Mouse (Mus musculus) spleen, postnatal 4 days (tissue): ENCODE measurements around the gene Bcl6.

ENCODE experiments used
- DNase-seq, 2 experiments: peaks; one replicate each; pipeline ENCODE4 v3.0.0; 2022; ENCODE audit warnings: low spot score in 2 of 2

The Bcl6 gene

DNA sequence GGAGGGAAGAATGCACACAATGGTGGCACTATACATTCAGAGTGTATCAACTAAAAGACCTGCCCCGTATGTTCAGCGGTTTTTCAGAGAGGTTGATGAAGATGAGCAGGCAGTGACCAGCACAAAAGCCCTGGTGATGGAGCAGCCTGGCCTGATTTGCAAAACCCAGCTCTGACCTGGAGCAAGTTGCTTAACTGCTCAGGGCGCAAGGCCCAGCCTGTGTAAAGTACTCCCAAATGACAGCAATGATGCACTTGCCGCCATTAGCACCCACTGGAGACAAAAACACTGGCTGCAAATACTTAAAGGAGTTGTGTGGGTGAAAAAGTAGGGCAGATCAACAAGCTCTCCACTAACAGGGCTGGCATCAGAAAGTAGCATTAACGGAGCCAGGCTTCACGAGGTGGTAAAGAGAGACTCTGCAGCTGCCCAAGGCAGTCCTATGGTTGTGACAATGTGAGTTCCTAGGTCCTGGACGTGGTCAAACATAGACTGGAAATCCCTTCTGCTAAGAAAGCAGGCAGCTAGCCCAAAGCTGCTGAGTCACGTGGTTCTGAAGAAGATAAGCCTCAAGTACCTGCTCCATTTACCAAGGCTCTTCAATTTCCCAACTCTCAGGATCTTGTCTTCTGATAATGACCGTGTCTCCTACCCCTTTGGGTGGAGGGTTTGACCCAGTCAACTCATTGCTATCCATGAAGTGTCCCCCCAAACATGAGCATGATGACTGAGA, 14.9 kb downstream of the Bcl6 start:
- DNase-seq, result no peak

- DNase-seq, result no peak
These were observed 15.8 kb downstream of the Bcl6 start for GRCm38 (mm10) chr16:23972901-23973300.

- DNase-seq, result no peak
These were observed 16.4 kb downstream of the Bcl6 start for GRCm38 (mm10) chr16:23972126-23972740.

- peak in 1 of 2 experiments; percentile 51 for DNase-seq
These were observed 18.7 kb downstream of the Bcl6 start for GRCm38 (mm10) chr16:23969919-23970318.

DNA sequence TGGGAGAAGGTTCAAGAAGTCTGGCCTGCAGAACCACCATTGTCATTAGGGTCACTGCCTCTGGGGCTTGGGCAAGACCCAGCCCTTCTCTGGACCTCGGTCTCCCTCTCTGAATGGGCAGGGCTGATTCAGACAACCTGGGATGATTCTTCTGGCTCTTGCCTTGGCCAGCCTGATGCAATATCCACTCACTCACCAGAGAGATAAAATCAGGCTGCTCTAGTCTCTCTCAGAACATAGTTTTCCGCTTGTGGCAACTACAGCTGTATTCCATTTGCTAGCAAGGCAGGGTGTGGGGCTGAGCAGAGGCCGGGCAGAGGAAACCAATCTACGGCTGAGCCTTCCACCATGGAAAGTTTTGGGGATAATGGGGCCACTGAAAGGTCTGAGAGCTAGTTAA, 19.8 kb downstream of the Bcl6 start:
- peak in 1 of 2 experiments; percentile 47 for DNase-seq

DNA sequence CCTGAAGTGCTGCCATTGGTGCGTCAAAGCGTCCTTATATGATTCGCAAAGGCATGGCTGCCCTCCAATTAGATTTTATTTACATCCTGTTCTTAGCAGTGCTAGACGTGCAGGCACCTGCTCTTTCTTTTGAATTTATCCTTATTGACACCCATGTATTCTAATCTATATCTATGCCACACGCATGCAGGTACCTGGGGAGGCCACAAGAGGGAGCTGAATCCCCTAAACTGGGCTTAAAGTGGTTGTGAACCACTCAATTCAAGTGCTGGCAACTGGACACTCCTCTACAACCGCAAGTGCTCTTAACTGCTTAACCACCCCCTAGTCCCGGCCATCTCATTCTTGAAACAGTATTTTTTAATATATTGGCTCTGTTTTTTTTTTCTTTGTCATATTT, 21.4 kb downstream of the Bcl6 start:
- peak in 1 of 2 experiments; percentile 58 for DNase-seq

- DNase-seq, result peak in 1 of 2 experiments; percentile 55
These were observed 22.6 kb downstream of the Bcl6 start for GRCm38 (mm10) chr16:23966066-23966465.

DNA sequence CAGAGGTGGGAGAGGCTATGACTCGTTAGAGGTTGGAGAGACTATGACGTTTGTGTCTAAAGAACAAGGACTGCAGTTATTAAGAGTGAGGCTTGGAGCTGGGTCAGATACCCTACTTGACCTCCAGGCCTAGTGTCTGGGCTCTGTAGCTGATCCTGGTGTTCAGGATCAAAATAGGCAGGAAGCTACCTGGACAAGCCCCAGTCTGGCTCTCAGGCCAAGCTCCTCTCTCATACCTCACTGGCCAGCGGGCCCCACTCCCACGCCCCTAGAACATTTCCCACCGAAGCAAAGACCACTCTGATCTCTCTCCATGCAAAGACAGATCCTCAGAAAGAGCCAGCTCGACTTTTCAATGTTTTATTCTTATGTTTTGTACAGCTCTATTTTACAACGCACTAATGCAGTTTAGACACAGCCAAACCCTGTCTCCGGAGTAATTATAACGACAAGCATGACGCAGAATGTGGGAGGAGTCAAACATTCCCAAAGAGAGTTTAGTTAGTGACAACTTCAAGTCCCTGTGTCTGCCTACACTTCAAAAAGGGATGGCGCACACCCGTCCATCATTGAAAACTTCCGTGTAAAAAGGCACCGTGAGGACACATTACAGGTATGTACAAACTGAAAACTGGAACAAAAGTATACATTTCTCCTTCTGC, 23.8 kb downstream of the Bcl6 start:
- peak; percentile 2 to 27 for DNase-seq

- peak in 1 of 2 experiments; percentile 9 for DNase-seq
These were observed 24.6 kb downstream of the Bcl6 start for GRCm38 (mm10) chr16:23963896-23964668.

DNA sequence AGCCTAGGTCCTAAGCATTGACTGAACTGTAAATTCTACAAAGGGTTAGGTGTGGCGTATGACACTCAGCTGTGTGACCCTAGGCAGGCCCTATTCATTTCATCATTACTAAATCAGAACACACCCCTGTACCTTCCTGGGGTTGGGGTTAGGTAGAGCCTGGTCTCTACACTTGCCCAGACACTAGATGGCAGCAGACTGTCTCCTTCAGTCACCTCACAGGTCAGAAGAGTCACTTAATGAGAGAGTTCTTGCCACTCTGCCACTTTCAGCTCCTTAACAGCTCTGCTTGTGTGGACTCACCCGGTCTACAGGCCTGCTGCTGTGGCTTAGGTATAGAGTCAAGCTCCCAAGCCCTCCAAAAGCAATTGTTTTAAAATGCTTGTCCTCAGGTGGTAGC, 26.3 kb downstream of the Bcl6 start:
- no peak for DNase-seq

- no peak for DNase-seq
These were observed 29.7 kb downstream of the Bcl6 start for GRCm38 (mm10) chr16:23958938-23959337.

DNA sequence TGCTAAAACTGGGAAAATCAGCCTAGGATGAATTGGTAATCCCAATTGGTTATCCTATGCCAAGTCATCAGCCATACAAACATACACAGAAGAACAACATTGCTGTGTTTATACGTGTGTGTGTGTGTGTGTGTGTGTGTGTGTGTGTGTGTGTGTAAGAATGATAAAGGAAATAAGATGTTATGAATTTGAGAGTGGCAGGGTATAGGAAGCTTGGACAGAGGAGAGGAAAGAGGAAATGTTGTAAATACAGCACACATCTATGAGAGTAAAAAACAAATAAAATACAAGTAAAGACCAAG, 34.7 kb downstream of the Bcl6 start:
- DNase-seq, result no peak

DNA sequence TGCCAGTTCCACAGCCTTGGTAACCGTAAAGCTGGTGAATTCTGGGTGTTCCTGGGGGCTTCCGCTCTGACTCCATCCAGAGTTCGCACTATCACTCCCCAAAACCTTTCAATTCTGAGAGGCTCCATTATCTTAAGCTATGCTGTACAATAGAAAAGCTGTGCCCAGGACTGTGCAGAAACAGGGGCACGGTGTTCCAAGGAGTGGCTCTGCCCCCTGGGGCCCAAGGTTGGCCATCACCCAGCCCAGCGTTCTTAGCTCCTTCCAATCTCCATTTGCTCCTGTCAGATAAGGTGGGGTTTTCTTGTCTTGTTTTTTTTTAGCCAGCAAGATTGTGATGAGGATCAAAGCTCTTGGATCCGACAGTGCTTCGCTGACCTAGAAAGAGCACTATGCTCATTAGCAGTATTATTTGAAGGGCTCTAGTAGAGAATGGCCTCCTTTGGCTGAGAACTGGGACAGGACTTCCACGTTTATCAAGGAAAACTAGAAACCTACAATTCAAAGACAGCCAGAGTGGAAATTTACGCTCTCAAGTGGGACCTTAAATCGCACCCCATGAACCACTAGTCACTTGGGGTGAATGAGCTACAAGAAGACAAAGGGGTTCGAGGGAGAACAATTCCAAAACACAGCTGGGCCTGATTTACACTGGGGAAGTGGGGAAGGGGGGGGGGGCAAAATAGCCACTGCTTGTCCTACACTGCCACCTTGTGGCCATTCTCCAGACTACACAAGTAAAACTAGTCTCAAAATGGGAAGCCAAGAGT, 35.3 kb downstream of the Bcl6 start:
- peak; percentile 29 to 72 for DNase-seq

- DNase-seq, result peak in 1 of 2 experiments; percentile 5
These were observed 36.4 kb downstream of the Bcl6 start for GRCm38 (mm10) chr16:23952101-23952727.

DNA sequence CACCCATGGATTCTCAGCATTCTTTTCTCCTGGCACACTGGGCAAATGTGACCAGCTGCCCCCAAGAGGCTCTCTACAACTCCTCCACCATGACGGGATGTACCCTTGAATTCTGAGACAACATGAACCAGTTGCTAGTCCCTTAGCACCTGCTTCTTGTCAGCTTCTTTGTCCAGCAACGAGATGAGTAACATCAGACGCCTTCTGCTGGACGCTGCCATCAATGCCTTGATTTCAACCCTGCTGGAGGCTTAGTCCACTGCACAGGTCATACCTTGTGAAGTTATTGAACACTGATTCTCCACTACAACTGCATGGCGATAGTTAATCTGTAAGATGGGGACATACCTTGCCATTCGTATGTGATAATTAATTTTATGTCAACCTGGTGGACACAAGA, 41.0 kb downstream of the Bcl6 start:
- DNase-seq, result no peak

- DNase-seq, result no peak
These were observed 43.9 kb downstream of the Bcl6 start for GRCm38 (mm10) chr16:23944801-23945200.

- no peak for DNase-seq
These were observed 54.3 kb downstream of the Bcl6 start for GRCm38 (mm10) chr16:23934397-23934796.

DNA sequence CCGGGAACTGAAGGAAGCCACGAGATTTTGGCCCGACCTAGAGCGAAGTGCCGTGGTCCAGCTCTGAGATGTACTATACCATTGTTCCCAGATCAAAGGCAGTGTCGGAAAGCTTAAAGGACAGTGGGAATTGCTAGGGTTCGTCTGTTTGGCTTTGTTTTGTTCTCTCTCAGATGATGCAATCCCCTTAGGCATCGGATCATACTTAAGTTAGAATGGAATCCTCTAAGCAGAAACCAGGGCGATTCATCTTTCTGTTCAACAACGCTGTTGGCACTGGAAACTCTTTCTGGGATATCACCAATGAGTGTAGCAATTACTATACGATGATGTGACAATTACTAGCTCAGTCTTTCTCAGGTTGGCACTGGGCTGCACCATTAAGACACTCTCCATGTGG, 56.4 kb downstream of the Bcl6 start, which contains the start of gene Rtp2:
Rtp2 (minus strand) TSS at position 101 of the 400 bp plus-strand sequence.
- DNase-seq, result peak in 1 of 2 experiments; percentile 9

GRCm38 (mm10) chr16:23931275-23931674, 57.4 kb downstream of the Bcl6 start:
- peak in 1 of 2 experiments; percentile 34 for DNase-seq

DNA sequence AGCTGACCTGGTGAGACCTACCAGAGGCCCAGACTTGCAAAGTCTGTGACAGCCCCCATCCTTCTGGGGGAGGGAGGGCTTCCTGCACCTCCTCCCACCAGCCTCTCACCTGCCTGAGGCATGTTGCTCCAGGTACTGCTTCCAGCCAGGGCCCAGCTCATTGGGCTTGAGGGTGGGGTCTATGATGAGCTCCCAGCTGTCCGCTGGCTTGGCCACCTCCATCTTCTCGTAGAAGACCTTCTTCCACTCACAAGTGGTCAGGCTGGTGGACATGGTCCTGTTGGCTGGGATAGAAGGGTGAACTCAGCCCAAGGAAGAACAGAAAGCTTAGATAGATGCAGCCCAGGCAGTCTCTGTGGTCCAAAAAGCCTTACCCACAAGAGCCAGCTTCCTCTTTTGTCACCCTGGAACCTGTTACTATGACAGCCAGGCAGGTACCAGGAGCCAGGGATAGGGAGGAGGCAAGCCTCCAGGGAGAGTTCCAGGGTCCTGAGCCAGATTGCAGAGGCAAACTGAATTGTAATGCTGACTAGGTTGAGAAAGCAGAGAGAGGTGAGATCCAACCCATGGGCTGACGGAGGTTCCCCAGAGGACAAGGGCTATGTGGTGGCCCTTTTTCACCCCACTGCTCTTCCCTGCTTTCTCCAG, 58.1 kb downstream of the Bcl6 start:
- peak in 1 of 2 experiments; percentile 52 for DNase-seq
